8 mouse cellular contexts compared by ENCODE assay signal in genomic region chr11:51635525-51636322, GRCm38 (mm10). TPM values are rescaled to one million over a fixed set of nuclear protein-coding genes. Genes with fewer than 3 reads are reported as not detected.
DNase-seq lines count a peak whose midpoint lies in the region; ATAC-seq and TF ChIP-seq lines count a peak whose summit lies in the region.

Rmnd5b (minus strand) TSS chr11:51635896.

- peak within 1 kb of the TSS; percentile 68 for H3K4me2 ChIP-seq in heart, embryonic 12.5 days
- peak within 1 kb of the TSS; percentile 85 for H3K4me2 ChIP-seq in kidney, postnatal 0 days (ENCODE audit: low read length)
- peak within 1 kb of the TSS; percentile 91 for H3K4me2 ChIP-seq in myocyte (ENCODE audit: low read depth)

- peak; percentile 88 for ATAC-seq in CD4-positive, CD25-positive, alpha-beta regulatory T cell, adult 4 months
- peak; percentile 78 for ATAC-seq in erythroid progenitor cell, adult 5-6 weeks (replicated peaks; ENCODE audit: low FRiP score, poor library complexity, severe bottlenecking)
- ATAC-seq in heart, embryonic 12.5 days (ENCODE audit: insufficient number of reproducible peaks, low FRiP score), result peak; percentile 84
- peak; percentile 86 for ATAC-seq in kidney, postnatal 0 days (replicated peaks; ENCODE audit: low FRiP score, low read depth)

- TF ChIP-seq POLR2A in liver, adult 2 months (IDR thresholded peaks at IDR 0.05; ENCODE audit: extremely low read depth, insufficient read depth, low read length), result 0 out of 2 replicates have a peak, but pooled peaks have one; percentile 27
- peak; percentile 73 for TF ChIP-seq POLR2A in myocyte (IDR thresholded peaks at IDR 0.05; ENCODE audit: insufficient read length, low read depth)

- peak within 1 kb of the TSS; percentile 22 for H3ac ChIP-seq in myocyte (ENCODE audit: control insufficient read depth, insufficient read length)

- no peaks in the 10 kb centered on the region for H3K9me3 ChIP-seq in heart, embryonic 12.5 days (replicated peaks)
- no peaks in the 10 kb centered on the region for H3K9me3 ChIP-seq in kidney, postnatal 0 days (replicated peaks; ENCODE audit: low read length)

- H3K36me3 ChIP-seq in heart, embryonic 12.5 days, result 0 out of 2 replicates have a peak, but pooled peaks cover 3% of the 10 kb centered on the region
- H3K36me3 ChIP-seq in kidney, postnatal 0 days (ENCODE audit: insufficient read depth, low read length), result no peaks in the 10 kb centered on the region
- no peaks in the 10 kb centered on the region for H3K36me3 ChIP-seq in liver, adult 2 months (ENCODE audit: control insufficient read depth, insufficient read depth, low read length)
- H3K36me3 ChIP-seq in myocyte (ENCODE audit: control insufficient read depth, insufficient read depth), result no peaks in the 10 kb centered on the region

- peaks cover 14% of the 10 kb centered on the region for H3K4me1 ChIP-seq in brown adipose tissue, adult 24 weeks (ENCODE audit: control insufficient read depth, insufficient read depth, insufficient read length, low read length)
- H3K4me1 ChIP-seq in heart, embryonic 12.5 days (replicated peaks), result peaks cover 20% of the 10 kb centered on the region
- peaks cover 14% of the 10 kb centered on the region; the same call in 1 of the 2 replicates for H3K4me1 ChIP-seq in kidney, postnatal 0 days (replicated peaks; ENCODE audit: insufficient read depth, low read length)
- peaks cover 6% of the 10 kb centered on the region for H3K4me1 ChIP-seq in liver, adult 2 months (ENCODE audit: control insufficient read depth, insufficient read depth, low read length)

- WGBS in heart, embryonic 12.5 days, result under 1% methylated on average over 61 of the region's 61 CpGs
- WGBS in kidney, postnatal 0 days, result under 1% methylated on average over 61 of the region's 61 CpGs
- WGBS in liver, adult 2 months, result under 1% methylated on average over 61 of the region's 61 CpGs

- H3K27ac ChIP-seq in brown adipose tissue, adult 24 weeks (replicated peaks; ENCODE audit: low read depth, low read length), result peak within 1 kb of the TSS; percentile 86
- peak within 1 kb of the TSS; percentile 65 for H3K27ac ChIP-seq in heart, embryonic 12.5 days (ENCODE audit: poor library complexity, severe bottlenecking)
- H3K27ac ChIP-seq in kidney, postnatal 0 days, result peak within 1 kb of the TSS; percentile 88
- H3K27ac ChIP-seq in liver, adult 2 months (replicated peaks; ENCODE audit: insufficient read depth, low read depth, low read length), result peak within 1 kb of the TSS; percentile 62

- H3K79me2 ChIP-seq in liver, adult 2 months (ENCODE audit: control insufficient read depth, insufficient read depth, low read length), result peaks cover 8% of the 10 kb centered on the region; the same call in 1 of the 2 replicates
- H3K79me2 ChIP-seq in myocyte (ENCODE audit: control insufficient read depth, insufficient read depth), result no peaks in the 10 kb centered on the region

- no peak; the same call in 1 of the 2 replicates for TF ChIP-seq CTCF in kidney, postnatal 0 days (IDR thresholded peaks at IDR 0.05; ENCODE audit: low read depth)
- no peak for TF ChIP-seq CTCF in liver, adult 2 months (IDR thresholded peaks at IDR 0.05; ENCODE audit: low read depth, low read length)

- peak within 1 kb of the TSS; percentile 79 for H3K4me3 ChIP-seq in brown adipose tissue, adult 24 weeks (ENCODE audit: insufficient read depth, low read depth, low read length)
- H3K4me3 ChIP-seq in heart, embryonic 12.5 days, result peak within 1 kb of the TSS; percentile 73
- peak within 1 kb of the TSS; percentile 84 for H3K4me3 ChIP-seq in kidney, postnatal 0 days (replicated peaks; ENCODE audit: low read depth, low read length)
- H3K4me3 ChIP-seq in liver, adult 2 months (ENCODE audit: insufficient read depth, low read depth, low read length), result peak within 1 kb of the TSS; percentile 80
- peak within 1 kb of the TSS; percentile 58 for H3K4me3 ChIP-seq in myocyte

- peak within 1 kb of the TSS; percentile 76 for H3K9ac ChIP-seq in heart, embryonic 12.5 days
- peak within 1 kb of the TSS; percentile 84 for H3K9ac ChIP-seq in kidney, postnatal 0 days (ENCODE audit: low read depth, low read length)
- H3K9ac ChIP-seq in liver, adult 2 months (ENCODE audit: low read depth, low read length), result peak within 1 kb of the TSS; percentile 69

- H3K27me3 ChIP-seq in heart, embryonic 12.5 days (replicated peaks), result no peaks in the 10 kb centered on the region
- H3K27me3 ChIP-seq in kidney, postnatal 0 days (ENCODE audit: insufficient read depth, low read length), result no peaks in the 10 kb centered on the region
- no peaks in the 10 kb centered on the region for H3K27me3 ChIP-seq in liver, adult 2 months (ENCODE audit: control insufficient read depth, insufficient read depth, low read length)
- no peaks in the 10 kb centered on the region for H3K27me3 ChIP-seq in myocyte (ENCODE audit: control insufficient read depth, insufficient read depth, insufficient read length)

- DNase-seq in kidney, postnatal 0 days (ENCODE audit: low spot score), result peak; percentile 91
- DNase-seq in liver, adult 2 months (ENCODE audit: extremely low read depth, low read depth, low spot score), result peak; percentile 75
- DNase-seq in spleen, postnatal 4 days (ENCODE audit: low spot score in 2 of 2), result peak; percentile 83 to 93

TF ChIP-seq in myocyte, 11 proteins besides CTCF, POLR2A, EP300 and RAD21:
- TF ChIP-seq REST (IDR thresholded peaks at IDR 0.05; ENCODE audit: insufficient read depth, insufficient read length) (no peak), USF1 (IDR thresholded peaks at IDR 0.05; ENCODE audit: low read depth) (no peak), TCF3 (IDR thresholded peaks at IDR 0.05; ENCODE audit: insufficient read length, low read depth) (no peak), E2F4 (IDR thresholded peaks at IDR 0.05; ENCODE audit: insufficient read depth) (no peak), MYOD1 (IDR thresholded peaks at IDR 0.05; ENCODE audit: control insufficient read depth in 1 of 3, insufficient read length in 2 of 3, low read depth in 2 of 3) (peak in 1 of 3 experiments; percentile 3), POLR2AphosphoS2 (IDR thresholded peaks at IDR 0.05; ENCODE audit: insufficient read length, low read depth) (peak; percentile 88), SRF (IDR thresholded peaks at IDR 0.05; ENCODE audit: control insufficient read depth, insufficient read length, low read depth) (no peak), CEBPB (IDR thresholded peaks at IDR 0.05; ENCODE audit: insufficient read depth, poor library complexity, severe bottlenecking) (no peak), TCF12 (IDR thresholded peaks at IDR 0.05; ENCODE audit: insufficient read depth, poor library complexity, severe bottlenecking) (no peak), MYOG (IDR thresholded peaks at IDR 0.05; ENCODE audit: control insufficient read depth in 1 of 3, insufficient read depth in 1 of 3, insufficient read length in 2 of 3, low read depth in 2 of 3) (peak in 1 of 3 experiments; percentile 22), MAX (IDR thresholded peaks at IDR 0.05; ENCODE audit: low read depth) (no peak)

RNA-seq across cellular contexts. Expression of gene Rmnd5b, which starts in this region (rescaled TPM):
- 10 to 100 TPM; 46.6 to 54.0 TPM for polyA plus RNA-seq in CD4-positive, CD25-positive, alpha-beta regulatory T cell, adult 4 months (2017; shearing (Covaris generic))
- 11.1 and 11.6 TPM in 2 replicates for polyA plus RNA-seq in brown adipose tissue, adult 24 weeks (2012; ENCODE audit: insufficient read depth, insufficient read length, missing spikeins)
- 8.6 and 10.5 TPM in 2 replicates for total RNA-seq in erythroid progenitor cell, adult 5-6 weeks (2015; ENCODE audit: low replicate concordance)
- total RNA-seq in erythroid progenitor cell, adult 5-6 weeks (2017; ENCODE audit: low replicate concordance), result 2.1 and 14.6 TPM in 2 replicates
- 27.9 and 28.5 TPM in 2 replicates for polyA plus RNA-seq in heart, embryonic 12.5 days (2016; fragmentation: Nextera tagmentation; extraction: Ambion mirVana)
- polyA plus RNA-seq in kidney, postnatal 0 days (2015; fragmentation: Nextera tagmentation; extraction: Ambion mirVana), result 40.8 and 42.5 TPM in 2 replicates
- total RNA-seq in liver, adult 2 months (2014; rRNA removed), result 8.9 and 10.3 TPM in 2 replicates
- 44.9 and 46.6 TPM in 2 replicates for polyA plus RNA-seq in liver, adult 2 months (2012; rRNA removed)
- 41.0 TPM for polyA plus RNA-seq in myocyte (2012; fragmentation: generic; extraction: Trizol)

Comparison
In these comparisons a context has a peak if more than half of its experiments do, and no peak if none do; other contexts are left out.
1. Peak in every context shown above with its lines: DNase-seq, ATAC-seq, H3K4me3 ChIP-seq and H3K27ac ChIP-seq.